Mouse (Mus musculus) liver, embryonic 14.5 days (tissue): ENCODE results near the gene Lrrc38. TPM values are rescaled to one million over a fixed set of nuclear protein-coding genes. Genes with fewer than 3 reads are reported as not detected.

Experiments
- ATAC-seq: fragments of 200-750 bp; cut with Nextera tagmentation; 2 replicates; pipeline ENCODE4 v1.8.0; 2017; ENCODE audit warnings: moderate number of reproducible peaks, mild to moderate bottlenecking, moderate library complexity; ENCODE audit not compliant: insufficient read depth
- DNase-seq, 3 experiments: peaks; one replicate each; pipeline ENCODE4 v3.0.0-alpha.2; 2012 to 2013; ENCODE audit warnings: low read depth in 3 of 3, low spot score in 3 of 3
- H3K27ac ChIP-seq: fragments of 300-500 bp; sonication (generic); 2 replicates; pipeline ENCODE4 v1.5.1; 2014; ENCODE audit warnings: moderate library complexity, mild to moderate bottlenecking, control low read depth, inconsistent platforms
- H3K27me3 ChIP-seq: fragments of 300-500 bp; sonication (generic); 2 replicates; pipeline ENCODE4 v1.6.1; 2014; ENCODE audit warnings: mild to moderate bottlenecking, low read length, moderate library complexity; ENCODE audit not compliant: control insufficient read depth, insufficient read depth
- H3K36me3 ChIP-seq: fragments of 300-500 bp; sonication (generic); replicated peaks from 2 replicates; pipeline ENCODE4 v1.6.1; 2014; ENCODE audit warnings: low read depth; ENCODE audit not compliant: control insufficient read depth, insufficient read depth
- H3K4me1 ChIP-seq, 2 experiments: fragments of 200-500 bp in 1 of 2; fragments of 300-500 bp in 1 of 2; sonication (generic) in 1 of 2; replicated peaks; 2 replicates each; pipeline ENCODE4 v1.6.1; 2012 to 2014; ENCODE audit warnings: antibody characterized with exemption in 1 of 2, inconsistent platforms in 1 of 2, low read length in 1 of 2; ENCODE audit not compliant: control insufficient read depth in 2 of 2, insufficient read depth in 2 of 2
- H3K4me2 ChIP-seq: fragments of 300-500 bp; sonication (generic); 2 replicates; pipeline ENCODE4 v1.6.1; 2014; ENCODE audit warnings: low read depth, mild to moderate bottlenecking, control low read depth, moderate library complexity
- H3K4me3 ChIP-seq, 2 experiments: fragments of 200-500 bp in 1 of 2; fragments of 300-500 bp in 1 of 2; sonication (generic) in 1 of 2; 2 replicates each; pipeline ENCODE4 v1.5.1; 2012 to 2014; ENCODE audit warnings: low read depth in 2 of 2, low read length in 2 of 2, mild to moderate bottlenecking in 2 of 2, control low read depth in 1 of 2, inconsistent platforms in 1 of 2, moderate library complexity in 1 of 2; ENCODE audit not compliant: insufficient read depth in 1 of 2
- H3K9ac ChIP-seq: fragments of 300-500 bp; sonication (generic); replicated peaks from 2 replicates; pipeline ENCODE4 v1.6.1; 2014; ENCODE audit warnings: mild to moderate bottlenecking, control low read depth, moderate library complexity
- H3K9me3 ChIP-seq: fragments of 300-500 bp; sonication (generic); 2 replicates; pipeline ENCODE4 v1.6.1; 2016; ENCODE audit warnings: low read length, mixed read lengths; ENCODE audit not compliant: control insufficient read depth
- CTCF ChIP-seq: IDR thresholded peaks from 2 replicates; pipeline ENCODE4 v1.5.1; 2016; ENCODE audit warnings: antibody characterized with exemption, low read depth, control low read depth
- EP300 ChIP-seq: IDR thresholded peaks from 2 replicates; pipeline ENCODE4 v1.6.1; 2016; ENCODE audit warnings: antibody characterized with exemption, low read depth
- WGBS: fragments of 180-500 bp; shearing (Covaris S2); extraction: QIAGEN DNeasy Blood & Tissue Kit; methylation state at CpG from one replicate; pipeline ENCODE4 v1.1.7; 2014; ENCODE audit not compliant: insufficient replicate concordance; 5-methylcytosine and 5-hydroxymethylcytosine counted together
- polyA plus RNA-seq, 2 experiments: library from polyadenylated mRNA; depleted of rRNA in 1 of 2; stranded (reverse) in 1 of 2; unstranded in 1 of 2; fragments of >200 nt; fragmentation: Nextera tagmentation in 1 of 2; extraction: Ambion mirVana in 1 of 2; gene quantifications; 2 replicates each; pipeline versions ENCODE4 v1.2.1 to v1.2.3; 2012 to 2014

The Lrrc38 gene
- polyA plus RNA-seq, 2 experiments = not detected

GRCm38 (mm10) chr4:143379931-143380715 is 30.6 kb downstream of the Lrrc38 start:
- H3K27ac ChIP-seq = no peak overlapping the region
- H3K9me3 ChIP-seq = no peaks in the 10 kb centered on the region
- no peak overlapping the region for H3K4me3 ChIP-seq
- H3K9ac ChIP-seq = no peak overlapping the region
- TF ChIP-seq EP300 = no peak
- no peak for TF ChIP-seq CTCF
- H3K27me3 ChIP-seq = no peaks in the 10 kb centered on the region
- DNase-seq = no peak
- no peaks in the 10 kb centered on the region for H3K36me3 ChIP-seq
- ATAC-seq = no peak
- no peaks in the 10 kb centered on the region for H3K4me1 ChIP-seq
- no peak overlapping the region for H3K4me2 ChIP-seq
- WGBS = 36% methylated on average over 15 of the region's 15 CpGs

DNA sequence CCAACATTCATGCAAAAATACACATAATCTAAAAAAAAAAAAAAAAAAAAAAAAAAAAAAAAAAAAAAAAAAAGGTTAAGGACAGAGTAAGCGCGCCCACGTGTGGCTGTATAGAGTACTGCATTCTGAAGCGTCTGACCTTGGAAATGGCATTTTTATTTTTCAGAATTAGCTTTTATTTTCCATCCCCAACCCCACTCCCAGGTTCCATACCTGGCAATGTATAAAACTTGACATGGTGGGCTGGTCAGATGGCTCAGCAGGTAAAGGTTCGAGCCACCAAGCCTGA is 31.1 kb downstream of the Lrrc38 start:
- Histone ChIP-seq H3K27ac (no peak overlapping the region), H3K27me3 (no peaks in the 10 kb centered on the region), H3K36me3 (no peaks in the 10 kb centered on the region), H3K4me3 (no peak overlapping the region), H3K4me2 (no peak overlapping the region), H3K9me3 (no peaks in the 10 kb centered on the region), H3K9ac (no peak overlapping the region), H3K4me1 (no peaks in the 10 kb centered on the region)
- no peak for ATAC-seq
- no peak for DNase-seq
- TF ChIP-seq EP300 = no peak
- peak; percentile 68 for TF ChIP-seq CTCF
- 1% methylated on average over 5 of the region's 5 CpGs for WGBS

DNA sequence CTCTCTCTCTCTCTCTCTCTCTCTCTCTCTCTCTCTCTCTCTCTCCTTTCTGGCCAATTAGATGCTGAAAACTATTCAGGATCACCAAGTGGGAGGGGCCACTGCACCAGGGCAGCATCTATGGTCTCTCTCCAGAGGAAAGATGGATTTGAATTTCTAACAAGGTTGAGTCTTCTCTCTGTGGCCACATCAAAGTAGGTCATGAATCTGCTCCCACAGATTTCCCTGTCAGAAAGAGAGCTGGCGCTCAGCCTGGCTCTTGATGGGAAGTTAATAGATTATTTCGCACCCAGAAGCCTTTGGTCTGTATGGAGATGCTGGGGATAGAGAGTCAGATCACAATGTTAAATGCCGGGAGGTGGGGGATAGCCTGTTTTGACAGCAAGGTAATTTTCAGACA is 32.6 kb downstream of the Lrrc38 start:
- no peaks in the 10 kb centered on the region for H3K36me3 ChIP-seq
- TF ChIP-seq CTCF (no peak), EP300 (no peak)
- no peaks in the 10 kb centered on the region for H3K9me3 ChIP-seq
- no peak overlapping the region for H3K4me2 ChIP-seq
- H3K9ac ChIP-seq = no peak overlapping the region
- H3K4me3 ChIP-seq = no peak overlapping the region
- H3K27ac ChIP-seq = no peak overlapping the region
- ATAC-seq (no peak), DNase-seq (no peak)
- H3K27me3 ChIP-seq = no peaks in the 10 kb centered on the region
- 53% methylated on average over 3 of the region's 3 CpGs for WGBS
- H3K4me1 ChIP-seq = no peaks in the 10 kb centered on the region

GRCm38 (mm10) chr4:143383646-143384045 is 34.1 kb downstream of the Lrrc38 start:
- ATAC-seq (no peak), DNase-seq (no peak)
- no peak overlapping the region for H3K27ac ChIP-seq
- 39% methylated on average over 4 of the region's 4 CpGs for WGBS
- no peaks in the 10 kb centered on the region for H3K27me3 ChIP-seq
- TF ChIP-seq CTCF (peak; percentile 19; the same call in 1 of the 2 replicates), EP300 (no peak)
- no peaks in the 10 kb centered on the region for H3K9me3 ChIP-seq
- no peak overlapping the region for H3K4me3 ChIP-seq
- no peaks in the 10 kb centered on the region for H3K36me3 ChIP-seq
- no peak overlapping the region for H3K9ac ChIP-seq
- H3K4me2 ChIP-seq = no peak overlapping the region
- no peaks in the 10 kb centered on the region for H3K4me1 ChIP-seq

GRCm38 (mm10) chr4:143388955-143389702 is 39.6 kb downstream of the Lrrc38 start:
- WGBS = 8% methylated on average over 31 of the region's 43 CpGs
- Histone ChIP-seq H3K4me3 (peak overlapping the region in 1 of 2 experiments; percentile 21; a peak in 2 of 4 replicates), H3K9ac (no peak overlapping the region), H3K36me3 (no peaks in the 10 kb centered on the region), H3K27ac (no peak overlapping the region), H3K9me3 (no peaks in the 10 kb centered on the region), H3K4me2 (peak overlapping the region; percentile 33; the same call in 1 of the 2 replicates), H3K4me1 (no peaks in the 10 kb centered on the region), H3K27me3 (peaks cover 4% of the 10 kb centered on the region)
- DNase-seq (no peak), ATAC-seq (no peak)
- peak; percentile 17; the same call in 1 of the 2 replicates for TF ChIP-seq CTCF
- no peak for TF ChIP-seq EP300
